Mouse (Mus musculus): Measurements from ENCODE around the gene Ngef. TPM values are rescaled to one million over a fixed set of nuclear protein-coding genes. Genes with fewer than 3 reads are reported as not detected.

Ngef gene
- polyA plus RNA-seq, 1 experiment = 5.2 TPM

DNA sequence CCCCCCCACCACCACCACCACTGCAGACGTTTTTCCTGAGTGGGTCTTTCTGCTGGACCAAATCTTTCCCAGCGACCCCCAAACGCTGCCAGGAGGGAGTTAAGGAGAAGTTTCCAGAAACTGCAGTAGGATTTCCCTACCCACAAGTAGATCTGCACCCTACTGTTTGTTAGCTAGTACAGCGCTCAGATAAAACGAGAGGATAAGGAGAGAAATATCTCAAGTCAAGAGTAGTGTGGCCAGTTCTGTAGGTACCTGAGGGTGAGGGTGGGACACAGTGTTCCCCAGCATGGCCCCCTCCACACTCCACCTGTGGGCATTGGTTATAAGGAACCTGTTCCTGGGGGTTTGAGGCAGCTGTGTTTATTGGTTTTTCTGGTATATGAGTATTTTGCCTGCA lies 62.8 kb downstream of the Ngef start:
- Histone ChIP-seq H3K4me3 (no peak overlapping the region), H3K4me2 (ENCODE audit: low read depth) (peak overlapping the region; percentile 92), H3K79me2 (ENCODE audit: control insufficient read depth, insufficient read depth) (no peaks in the 10 kb centered on the region), H3ac (ENCODE audit: control insufficient read depth, insufficient read length) (no peak overlapping the region), H3K27me3 (ENCODE audit: control insufficient read depth, insufficient read depth, insufficient read length) (peaks cover 7% of the 10 kb centered on the region), H3K36me3 (ENCODE audit: control insufficient read depth, insufficient read depth) (no peaks in the 10 kb centered on the region)
- TF ChIP-seq MYOG (IDR thresholded peaks at IDR 0.05; ENCODE audit: control insufficient read depth in 1 of 3, insufficient read depth in 1 of 3, insufficient read length in 2 of 3, low read depth in 2 of 3) (no peak), TCF3 (IDR thresholded peaks at IDR 0.05; ENCODE audit: insufficient read length, low read depth) (no peak), CEBPB (IDR thresholded peaks at IDR 0.05; ENCODE audit: insufficient read depth, poor library complexity, severe bottlenecking) (no peak), TCF12 (IDR thresholded peaks at IDR 0.05; ENCODE audit: insufficient read depth, poor library complexity, severe bottlenecking) (no peak), POLR2A (IDR thresholded peaks at IDR 0.05; ENCODE audit: insufficient read length, low read depth) (no peak), MAX (IDR thresholded peaks at IDR 0.05; ENCODE audit: low read depth) (no peak), E2F4 (IDR thresholded peaks at IDR 0.05; ENCODE audit: insufficient read depth) (no peak), USF1 (IDR thresholded peaks at IDR 0.05; ENCODE audit: low read depth) (no peak), REST (IDR thresholded peaks at IDR 0.05; ENCODE audit: insufficient read depth, insufficient read length) (no peak), POLR2AphosphoS2 (IDR thresholded peaks at IDR 0.05; ENCODE audit: insufficient read length, low read depth) (no peak)

DNA sequence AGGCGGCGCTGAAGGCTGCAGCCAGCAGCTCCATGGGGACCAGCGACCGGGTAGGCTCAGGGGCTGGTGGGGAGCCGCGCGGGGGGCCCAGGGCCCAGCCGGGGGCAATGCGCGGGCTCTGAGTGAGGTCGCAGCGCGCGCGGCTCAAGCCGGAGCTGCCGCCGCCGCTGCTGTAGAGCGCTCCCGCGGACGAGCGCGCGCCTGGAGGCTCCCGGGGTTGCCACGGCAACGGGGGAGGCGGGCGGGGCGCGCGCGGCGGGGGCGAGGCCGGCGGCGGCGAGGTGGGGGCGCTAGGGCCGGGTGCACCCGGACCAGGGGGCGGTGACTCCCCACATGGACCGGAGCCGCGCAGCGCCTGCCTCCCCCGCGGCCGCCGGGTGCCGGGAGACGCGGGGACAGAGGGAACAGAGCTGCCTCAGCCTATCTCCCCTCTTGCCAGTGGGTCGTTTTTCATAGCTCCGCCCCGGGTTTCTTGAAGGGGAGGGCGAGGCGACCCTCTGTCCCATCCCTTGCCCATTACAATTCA lies 63.4 kb downstream of the Ngef start:
- peak overlapping the region; percentile 92 for H3K4me2 ChIP-seq (ENCODE audit: low read depth)
- H3K36me3 ChIP-seq (ENCODE audit: control insufficient read depth, insufficient read depth) = no peaks in the 10 kb centered on the region
- TF ChIP-seq POLR2AphosphoS2 (IDR thresholded peaks at IDR 0.05; ENCODE audit: insufficient read length, low read depth) (no peak), USF1 (IDR thresholded peaks at IDR 0.05; ENCODE audit: low read depth) (no peak), E2F4 (IDR thresholded peaks at IDR 0.05; ENCODE audit: insufficient read depth) (no peak), TCF12 (IDR thresholded peaks at IDR 0.05; ENCODE audit: insufficient read depth, poor library complexity, severe bottlenecking) (no peak), MYOD1 (IDR thresholded peaks at IDR 0.05; ENCODE audit: control insufficient read depth in 1 of 3, insufficient read length in 2 of 3, low read depth in 2 of 3) (no peak), TCF3 (IDR thresholded peaks at IDR 0.05; ENCODE audit: insufficient read length, low read depth) (no peak), MAX (IDR thresholded peaks at IDR 0.05; ENCODE audit: low read depth) (no peak), REST (IDR thresholded peaks at IDR 0.05; ENCODE audit: insufficient read depth, insufficient read length) (no peak), SRF (IDR thresholded peaks at IDR 0.05; ENCODE audit: control insufficient read depth, insufficient read length, low read depth) (no peak), CEBPB (IDR thresholded peaks at IDR 0.05; ENCODE audit: insufficient read depth, poor library complexity, severe bottlenecking) (no peak)
- H3K4me3 ChIP-seq = peak overlapping the region; percentile 20
- no peaks in the 10 kb centered on the region for H3K79me2 ChIP-seq (ENCODE audit: control insufficient read depth, insufficient read depth)
- peak overlapping the region; percentile 48 for H3ac ChIP-seq (ENCODE audit: control insufficient read depth, insufficient read length)
- peaks cover 7% of the 10 kb centered on the region for H3K27me3 ChIP-seq (ENCODE audit: control insufficient read depth, insufficient read depth, insufficient read length)

DNA sequence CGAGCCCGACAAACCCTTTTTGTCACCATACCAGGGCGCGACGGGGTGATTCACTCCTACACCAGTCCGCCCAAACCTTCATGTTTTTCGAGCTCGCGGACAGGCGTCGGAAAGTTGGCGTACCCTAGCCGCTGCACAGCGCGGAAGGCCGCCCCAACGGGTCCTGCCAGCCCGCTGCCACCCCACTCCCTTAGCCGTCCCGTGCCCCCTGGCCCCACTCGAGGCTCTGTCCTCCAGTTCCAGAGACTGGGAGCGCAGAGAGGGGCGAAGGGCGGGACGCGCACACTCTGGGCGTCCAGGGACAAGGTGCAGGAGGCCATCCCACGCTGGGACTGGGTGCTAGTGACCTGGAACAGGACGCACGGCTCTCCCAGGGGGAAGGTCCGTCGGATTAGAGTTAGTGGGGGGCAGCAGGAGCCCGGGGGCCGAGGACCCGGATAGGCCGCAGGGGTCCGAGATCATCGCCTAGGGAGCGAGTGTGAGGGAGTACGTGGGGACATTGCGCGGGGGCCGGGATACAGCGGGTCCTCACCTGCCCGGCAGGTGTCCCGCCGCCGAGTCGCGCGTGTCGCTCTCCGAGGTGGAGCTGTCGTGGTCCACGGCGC lies 64.0 kb downstream of the Ngef start, which contains the start of gene Neu2:
Neu2 (plus strand) TSS at position 329 of the 605 bp plus-strand sequence.
- TF ChIP-seq REST (IDR thresholded peaks at IDR 0.05; ENCODE audit: insufficient read depth, insufficient read length) (no peak), POLR2A (IDR thresholded peaks at IDR 0.05; ENCODE audit: insufficient read length, low read depth) (no peak), TCF3 (IDR thresholded peaks at IDR 0.05; ENCODE audit: insufficient read length, low read depth) (no peak), E2F4 (IDR thresholded peaks at IDR 0.05; ENCODE audit: insufficient read depth) (no peak), MAX (IDR thresholded peaks at IDR 0.05; ENCODE audit: low read depth) (no peak), CEBPB (IDR thresholded peaks at IDR 0.05; ENCODE audit: insufficient read depth, poor library complexity, severe bottlenecking) (no peak), TCF12 (IDR thresholded peaks at IDR 0.05; ENCODE audit: insufficient read depth, poor library complexity, severe bottlenecking) (no peak), MYOD1 (IDR thresholded peaks at IDR 0.05; ENCODE audit: control insufficient read depth in 1 of 3, insufficient read length in 2 of 3, low read depth in 2 of 3) (no peak), SRF (IDR thresholded peaks at IDR 0.05; ENCODE audit: control insufficient read depth, insufficient read length, low read depth) (no peak), POLR2AphosphoS2 (IDR thresholded peaks at IDR 0.05; ENCODE audit: insufficient read length, low read depth) (no peak), MYOG (IDR thresholded peaks at IDR 0.05; ENCODE audit: control insufficient read depth in 1 of 3, insufficient read depth in 1 of 3, insufficient read length in 2 of 3, low read depth in 2 of 3) (no peak), USF1 (IDR thresholded peaks at IDR 0.05; ENCODE audit: low read depth) (no peak)

GRCm38 (mm10) chr1:87508591-87509560 lies 64.8 kb downstream of the Ngef start:
- Histone ChIP-seq H3ac (ENCODE audit: control insufficient read depth, insufficient read length) (peak overlapping the region; percentile 48), H3K4me2 (ENCODE audit: low read depth) (peak overlapping the region; percentile 92), H3K4me3 (peak overlapping the region; percentile 20), H3K79me2 (ENCODE audit: control insufficient read depth, insufficient read depth) (no peaks in the 10 kb centered on the region), H3K36me3 (ENCODE audit: control insufficient read depth, insufficient read depth) (no peaks in the 10 kb centered on the region), H3K27me3 (ENCODE audit: control insufficient read depth, insufficient read depth, insufficient read length) (peaks cover 7% of the 10 kb centered on the region)
- TF ChIP-seq E2F4 (IDR thresholded peaks at IDR 0.05; ENCODE audit: insufficient read depth) (no peak), USF1 (IDR thresholded peaks at IDR 0.05; ENCODE audit: low read depth) (no peak), SRF (IDR thresholded peaks at IDR 0.05; ENCODE audit: control insufficient read depth, insufficient read length, low read depth) (no peak), MAX (IDR thresholded peaks at IDR 0.05; ENCODE audit: low read depth) (no peak), POLR2AphosphoS2 (IDR thresholded peaks at IDR 0.05; ENCODE audit: insufficient read length, low read depth) (no peak)

More for the DNA sequence above, 64.0 kb downstream of the Ngef start, which contains the start of gene Neu2:
- H3K79me2 ChIP-seq (ENCODE audit: control insufficient read depth, insufficient read depth) = no peaks in the 10 kb centered on the region
- H3ac ChIP-seq (ENCODE audit: control insufficient read depth, insufficient read length) = peak within 1 kb of the TSS; percentile 48
- H3K4me2 ChIP-seq (ENCODE audit: low read depth) = peak within 1 kb of the TSS; percentile 92
- peaks cover 7% of the 10 kb centered on the region for H3K27me3 ChIP-seq (ENCODE audit: control insufficient read depth, insufficient read depth, insufficient read length)
- H3K36me3 ChIP-seq (ENCODE audit: control insufficient read depth, insufficient read depth) = no peaks in the 10 kb centered on the region
- peak within 1 kb of the TSS; percentile 20 for H3K4me3 ChIP-seq

Measured in myocyte (in vitro differentiated cells).